Mouse (Mus musculus): ENCODE data around the gene Prss2. TPM values are rescaled to one million over a fixed set of nuclear protein-coding genes. Genes with fewer than 3 reads are reported as not detected.

Gene Prss2
- 0.87 to 2.5 TPM in 2 of 4 replicates, not detected in the others for total RNA-seq (2023; ENCODE audit: inconsistent age)

DNA sequence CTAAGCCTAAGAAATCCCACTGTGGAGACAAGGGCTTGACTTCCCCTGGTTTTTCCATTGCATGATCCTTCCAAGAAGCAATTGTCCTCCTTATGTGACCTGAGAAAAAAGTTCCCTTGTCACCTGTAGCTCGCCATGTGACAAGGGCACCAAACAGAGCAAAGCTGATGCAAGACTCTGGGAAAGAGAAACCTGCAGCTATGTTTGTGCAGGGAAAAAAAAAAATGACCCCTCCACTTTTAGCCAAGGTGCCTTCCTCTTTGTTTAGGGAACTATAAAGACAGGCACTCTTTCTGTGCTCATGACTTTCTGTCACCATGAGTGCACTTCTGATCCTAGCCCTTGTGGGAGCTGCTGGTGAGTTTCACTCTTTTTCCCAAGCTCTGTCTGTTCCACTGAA, at the start of gene Prss2:
Prss2 (plus strand) TSS at position 301 of the 400 bp plus-strand sequence.

Other genes with a start within 250 kb of the Prss2 start
- gene Try4, start 219.5 kb upstream of the Prss2 start, total RNA-seq (2023; ENCODE audit: inconsistent age): 1.7 TPM in 1 of 4 replicates, not detected in the others
- gene Try5, start 204.9 kb upstream of the Prss2 start, total RNA-seq (2023; ENCODE audit: inconsistent age): 1.6 TPM in 1 of 4 replicates, not detected in the others
- gene Try10, start 167.7 kb upstream of the Prss2 start, total RNA-seq (2023; ENCODE audit: inconsistent age): not detected in 4 replicates
- gene Prss3, start 144.1 kb upstream of the Prss2 start, total RNA-seq (2023; ENCODE audit: inconsistent age): not detected in 4 replicates
- gene Gm5771, start 129.4 kb upstream of the Prss2 start, total RNA-seq (2023; ENCODE audit: inconsistent age): not detected in 4 replicates
- gene Gm10334, start 75.6 kb upstream of the Prss2 start, total RNA-seq (2023; ENCODE audit: inconsistent age): not detected in 4 replicates
- gene Prss1, start 62.9 kb upstream of the Prss2 start, total RNA-seq (2023; ENCODE audit: inconsistent age): not detected in 4 replicates
- gene Ephb6, start 83.7 kb downstream of the Prss2 start, total RNA-seq (2023; ENCODE audit: inconsistent age): 0.57 to 1.2 TPM (median 0.78 TPM) in 4 replicates
- gene Trpv6, start 114.6 kb downstream of the Prss2 start, total RNA-seq (2023; ENCODE audit: inconsistent age): not detected in 4 replicates
- not detected in 4 replicates for gene Trpv5, start 159.0 kb downstream of the Prss2 start, total RNA-seq (2023; ENCODE audit: inconsistent age)
- gene Llcfc1, start 162.6 kb downstream of the Prss2 start, total RNA-seq (2023; ENCODE audit: inconsistent age): not detected in 4 replicates
- gene Kel, start 182.6 kb downstream of the Prss2 start, total RNA-seq (2023; ENCODE audit: inconsistent age): 1.1 TPM in 1 of 4 replicates, not detected in the others

Data from B cell, adult (primary cell).